Mouse (Mus musculus): ENCODE results near the gene Setd6.
A peak's percentile ranks its signal among the peaks of the same experiment; 100 is the strongest.

Setd6 gene

GRCm38 (mm10) chr8:95715676-95716531 is at the start of gene Setd6:
Gene Setd6 (plus strand): TSS chr8:95715881.
- peak; percentile 90 for DNase-seq

DNA sequence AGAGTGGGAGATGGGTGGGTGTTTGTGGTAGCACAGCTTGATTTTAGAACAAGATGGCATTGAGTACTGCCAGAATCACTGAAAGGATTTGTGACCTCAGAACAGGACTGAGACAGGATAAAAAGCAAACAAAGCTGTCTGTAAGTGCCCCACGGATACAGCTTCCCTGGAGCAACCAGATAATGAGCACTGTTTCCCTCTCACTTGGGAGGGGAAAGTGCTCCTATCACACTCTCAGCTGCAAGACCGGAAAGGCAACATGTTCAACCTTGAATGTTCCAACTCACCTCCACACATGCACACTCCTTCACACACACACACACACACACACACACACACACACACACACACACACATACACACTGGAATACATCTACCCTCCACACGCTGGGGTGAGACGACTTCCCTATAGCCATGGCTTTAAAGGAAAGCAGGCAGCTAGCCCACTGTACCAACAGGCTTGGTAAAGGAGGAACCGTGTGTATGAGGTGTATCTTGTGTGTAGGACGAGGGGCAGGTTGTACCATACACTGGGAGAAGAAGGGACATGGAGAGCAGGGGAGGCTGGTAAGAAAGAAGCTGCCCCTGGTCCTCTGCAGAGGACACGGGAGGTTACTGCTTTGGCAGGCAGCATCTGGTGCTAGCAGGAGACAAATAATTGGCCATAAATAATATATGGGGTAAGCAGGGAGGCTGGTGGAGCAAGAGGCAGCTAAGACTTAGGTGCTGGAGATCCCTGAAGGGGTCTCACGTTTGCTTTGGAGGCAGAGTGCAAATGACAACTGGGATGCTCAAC is 47.3 kb upstream of the Setd6 start:
- no peak for DNase-seq

DNA sequence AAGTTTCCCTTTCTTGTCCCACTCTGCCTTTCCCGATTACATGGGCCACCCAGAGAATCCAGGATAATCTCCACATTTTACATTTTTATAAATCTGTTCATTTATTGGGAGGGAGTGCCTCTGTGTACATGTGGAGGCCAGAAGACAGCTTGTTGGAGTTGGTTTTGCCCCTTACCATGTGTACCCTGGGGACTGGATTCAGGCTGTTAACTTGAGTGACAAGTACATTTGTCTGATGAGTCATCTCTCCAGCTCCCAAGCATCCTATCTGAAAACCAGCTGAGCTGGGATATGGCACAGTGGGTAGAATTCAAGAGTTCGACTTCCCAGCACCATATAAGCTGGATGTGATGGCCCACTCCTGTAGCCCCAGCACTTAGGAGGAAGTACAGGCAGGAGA is 45.7 kb upstream of the Setd6 start:
- no peak for DNase-seq

DNA sequence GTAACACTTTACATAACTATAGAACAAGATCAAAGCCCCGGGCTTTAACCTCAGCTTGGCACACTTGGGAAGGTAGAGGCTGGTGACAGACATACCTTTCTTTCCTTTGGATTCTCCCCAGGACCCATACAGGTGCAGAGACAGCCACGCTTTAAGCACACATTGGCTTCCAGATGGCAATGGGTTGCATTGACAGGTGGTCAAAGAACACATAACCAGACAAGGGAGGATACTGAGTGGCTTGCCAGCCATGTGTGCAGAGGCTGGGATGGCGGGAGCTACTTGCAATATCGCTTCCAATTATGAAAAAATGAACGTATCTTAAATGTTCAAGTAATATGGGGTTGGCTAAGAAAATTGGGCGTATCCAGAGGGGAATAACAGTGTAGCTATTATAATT is 43.8 kb upstream of the Setd6 start:
- DNase-seq = no peak

DNA sequence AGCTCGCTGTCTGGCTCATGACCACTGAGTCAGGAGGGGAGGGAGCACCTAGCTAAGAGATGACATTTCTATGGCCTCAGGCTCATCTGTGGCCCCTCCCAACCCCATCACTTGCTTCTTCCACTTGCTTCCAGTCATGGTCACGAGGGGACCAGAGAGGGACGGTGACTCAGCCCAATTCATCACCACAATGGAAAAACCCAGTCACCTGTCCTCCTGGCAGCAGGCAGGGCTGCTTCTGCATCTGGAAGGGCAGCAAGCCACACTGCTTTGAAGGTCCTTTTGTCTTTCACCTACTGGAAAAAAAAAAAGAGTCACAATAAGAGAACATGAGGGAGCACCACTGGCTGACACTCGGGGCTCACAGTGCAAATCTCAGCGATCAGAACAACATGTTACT is 42.9 kb upstream of the Setd6 start:
- DNase-seq = no peak

GRCm38 (mm10) chr8:95676631-95677030 is 39.0 kb upstream of the Setd6 start, which contains the start of gene Ndrg4:
Gene Ndrg4 (plus strand): TSS chr8:95676980.
- no peak for DNase-seq

GRCm38 (mm10) chr8:95677591-95678023 is 38.1 kb upstream of the Setd6 start:
- peak; percentile 42 for DNase-seq

DNA sequence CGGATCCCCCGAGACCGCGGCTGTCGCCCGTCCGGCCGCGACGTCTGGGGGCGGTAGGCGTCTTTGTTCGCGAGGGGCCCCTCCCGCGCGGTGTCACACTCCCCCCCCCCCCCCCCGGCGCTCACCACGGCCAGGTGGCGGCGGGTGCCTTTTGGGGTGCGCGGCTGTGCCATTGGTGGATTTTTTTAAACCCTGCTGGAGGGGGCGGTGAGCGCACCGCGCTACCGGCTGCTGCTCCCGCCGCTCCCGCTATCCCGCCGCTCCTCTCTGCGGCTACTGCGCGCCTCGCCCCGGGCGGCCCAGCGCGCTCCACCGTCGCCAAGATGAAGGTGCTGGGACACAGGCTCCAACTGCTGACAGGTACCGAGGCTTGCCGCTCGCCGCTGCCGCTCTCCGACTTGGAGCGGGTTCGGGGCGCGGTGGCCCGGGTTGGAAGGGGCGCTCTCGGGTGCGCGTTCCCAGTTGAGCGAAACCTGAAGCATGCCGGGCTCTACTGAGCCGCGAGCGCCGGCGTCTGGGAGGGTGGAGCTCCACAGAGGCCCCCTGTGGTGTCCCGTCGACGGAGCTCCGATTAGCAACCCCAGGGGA is 37.6 kb upstream of the Setd6 start:
- peak; percentile 61 for DNase-seq

GRCm38 (mm10) chr8:95688073-95688672 is 27.5 kb upstream of the Setd6 start:
- no peak for DNase-seq

- peak; percentile 31 for DNase-seq
Measured at GRCm38 (mm10) chr8:95690929-95691541, 24.6 kb upstream of the Setd6 start.

- no peak for DNase-seq
Measured at GRCm38 (mm10) chr8:95694631-95695030, 21.1 kb upstream of the Setd6 start.

- DNase-seq = no peak
Measured at GRCm38 (mm10) chr8:95696661-95697060, 19.0 kb upstream of the Setd6 start.

- DNase-seq = peak; percentile 85
Measured at GRCm38 (mm10) chr8:95697128-95697527, 18.6 kb upstream of the Setd6 start.

DNA sequence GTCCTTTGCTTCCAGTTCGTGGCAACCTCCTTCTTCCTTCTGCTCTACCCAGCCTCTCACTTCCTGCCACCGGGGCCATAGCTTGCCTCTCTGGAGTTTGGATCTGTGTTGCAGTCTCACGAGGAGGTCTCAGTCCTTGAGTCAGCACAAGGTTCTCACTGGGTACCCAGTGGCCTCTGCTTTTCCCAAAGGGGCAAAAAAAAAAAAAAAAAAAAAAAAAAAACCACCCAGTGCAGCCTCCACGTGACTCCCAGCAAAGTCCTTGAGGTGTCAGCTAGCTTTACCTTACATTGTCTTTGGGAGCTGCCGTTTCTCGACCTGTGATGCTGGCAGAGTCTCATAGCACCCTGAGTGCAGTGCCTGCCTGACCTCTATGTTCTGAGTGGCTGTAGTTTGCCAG is 17.5 kb upstream of the Setd6 start:
- no peak for DNase-seq

DNA sequence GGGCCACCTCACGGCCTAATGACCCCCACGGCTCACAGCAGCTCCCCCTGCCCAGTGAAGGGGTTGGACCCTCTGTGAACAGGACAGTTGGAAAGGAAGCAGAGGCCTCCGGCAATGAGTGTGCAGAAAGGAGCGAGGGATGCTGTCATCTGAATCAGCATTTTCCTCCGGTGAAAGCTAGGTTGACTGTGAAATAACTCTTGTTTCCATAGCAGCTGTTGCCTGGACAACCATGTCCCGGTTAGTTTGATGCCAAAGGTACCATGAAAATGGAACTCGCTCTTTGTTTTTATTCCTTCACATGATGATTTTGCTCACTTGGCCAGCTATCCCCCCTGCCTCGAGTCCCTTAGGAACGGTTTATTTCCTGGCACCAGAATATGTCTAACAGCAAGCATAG is 15.4 kb upstream of the Setd6 start:
- DNase-seq = no peak

GRCm38 (mm10) chr8:95701809-95702208 is 13.9 kb upstream of the Setd6 start:
- DNase-seq = no peak

DNA sequence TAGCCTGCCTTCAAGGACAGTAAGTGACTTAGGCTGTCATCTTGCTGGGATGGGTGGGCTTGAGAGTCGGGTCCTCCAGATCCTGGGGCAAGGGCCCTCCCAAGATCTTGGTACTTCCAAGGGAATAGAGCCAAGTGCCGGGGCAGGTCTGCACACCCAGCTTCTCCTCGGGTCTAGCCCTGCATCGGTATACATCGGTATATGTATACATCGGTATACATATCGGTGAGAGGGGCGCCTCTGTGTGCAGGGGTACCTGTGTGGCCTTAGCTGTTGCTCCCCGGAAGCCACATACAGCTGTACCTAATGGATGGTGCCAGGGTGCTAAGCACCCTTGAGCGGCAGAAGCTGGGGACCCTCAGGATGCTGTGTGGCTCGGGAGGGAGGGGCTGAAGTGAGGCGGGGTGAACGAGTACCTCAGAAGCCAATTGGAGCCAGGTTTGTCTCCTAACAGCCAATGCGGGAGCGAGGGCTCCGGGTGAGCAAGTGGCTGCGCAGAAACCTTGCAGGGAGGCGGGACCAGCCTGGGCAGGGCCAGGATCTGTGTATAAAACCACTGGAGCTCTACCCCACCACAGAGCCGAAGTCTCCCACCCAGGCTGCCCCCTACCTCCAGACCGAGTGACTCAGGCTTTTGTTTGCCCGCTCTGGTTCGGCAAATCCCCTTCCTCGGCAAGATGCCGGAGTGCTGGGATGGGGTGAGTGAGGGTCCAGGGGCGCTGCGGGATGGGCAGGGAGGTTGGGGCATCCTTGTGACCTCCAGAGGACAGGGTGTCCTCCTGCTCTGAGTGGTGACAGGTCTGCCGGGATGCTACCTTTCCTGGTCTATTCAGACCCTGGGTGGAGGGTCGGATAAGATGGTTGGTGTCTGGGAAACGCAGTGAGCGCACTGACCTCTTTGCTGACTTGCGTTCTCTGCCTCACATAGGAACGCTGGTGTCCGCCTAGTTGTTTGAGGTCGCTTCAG is 12.9 kb upstream of the Setd6 start:
- peak; percentile 90 for DNase-seq

DNA sequence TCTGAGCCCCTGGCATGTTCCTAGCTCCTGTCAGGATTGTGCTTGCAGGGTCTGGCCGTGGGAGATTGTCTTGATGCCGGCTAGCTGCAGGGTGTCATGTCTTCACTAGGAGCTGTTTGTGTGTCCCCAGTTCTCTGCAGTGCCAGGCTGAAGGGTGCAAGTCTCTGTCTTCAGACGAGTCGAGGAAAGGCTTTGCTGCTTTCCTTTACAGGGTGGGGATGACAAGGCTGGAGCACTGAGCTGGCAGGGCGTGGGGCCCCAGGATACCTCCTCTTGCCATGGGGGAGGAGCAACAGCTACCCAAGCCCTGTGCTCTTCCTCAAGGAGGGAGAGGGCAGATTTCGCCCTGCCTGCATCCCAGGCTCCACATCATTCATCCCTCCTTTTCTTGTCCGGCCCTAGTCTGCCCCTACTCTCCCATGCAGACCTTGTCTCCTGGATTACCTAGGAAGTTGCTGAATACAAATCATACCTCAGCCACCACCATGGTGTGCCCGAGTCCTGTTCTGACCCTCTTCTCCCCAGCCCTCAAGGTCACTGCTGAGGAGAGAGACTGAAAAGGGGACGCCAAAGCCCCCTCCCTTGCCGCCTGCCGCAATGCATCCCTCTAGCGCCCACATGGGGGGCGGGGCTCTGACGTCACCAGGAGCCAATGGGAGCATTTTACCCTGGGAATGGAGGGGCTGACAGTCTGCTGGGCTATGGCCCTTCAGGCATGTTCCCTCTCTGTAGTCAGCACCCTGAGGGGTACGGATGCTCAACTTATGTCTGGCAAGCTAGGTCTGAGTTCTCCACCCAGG is 12.0 kb upstream of the Setd6 start:
- DNase-seq = peak; percentile 39

GRCm38 (mm10) chr8:95704538-95704937 is 11.1 kb upstream of the Setd6 start:
- DNase-seq = no peak

- no peak for DNase-seq
Measured at GRCm38 (mm10) chr8:95709579-95709978, 6.1 kb upstream of the Setd6 start.

DNA sequence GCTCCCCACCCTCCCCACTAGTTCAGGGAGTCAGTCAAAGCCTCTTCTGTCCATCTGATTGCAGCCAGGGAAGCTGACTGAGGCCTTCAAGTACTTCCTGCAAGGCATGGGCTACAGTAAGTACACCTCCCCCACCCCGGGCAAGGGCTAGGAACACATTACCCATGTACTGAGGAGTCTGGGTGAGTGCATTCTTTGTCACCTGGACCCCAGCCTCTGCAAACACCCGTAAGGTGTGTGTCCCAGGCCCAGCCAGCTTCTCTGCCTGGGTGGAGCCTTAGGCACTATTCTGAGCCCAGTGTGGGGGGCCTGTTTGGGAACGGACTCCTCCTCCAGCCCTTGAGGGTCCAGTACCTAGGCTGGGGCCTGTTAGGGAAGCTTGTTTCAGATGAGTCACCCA is 4.7 kb upstream of the Setd6 start:
- no peak for DNase-seq
